Mouse (Mus musculus) midbrain, postnatal 0 days (tissue): ENCODE measurements around the gene Olfr1248. TPM values are rescaled to one million over a fixed set of nuclear protein-coding genes. Genes with fewer than 3 reads are reported as not detected.
"Not testable (repeated sequence)": the region's sequence is repeated elsewhere in the genome, so short reads cannot be mapped to it uniquely, and the experiment has no call there.

ENCODE experiments used
- ATAC-seq: fragments of 200-750 bp; cut with Nextera tagmentation; 2 replicates; pipeline ENCODE4 v1.8.0; 2017; ENCODE audit warnings: moderate number of reproducible peaks, mild to moderate bottlenecking, moderate TSS enrichment, moderate library complexity; ENCODE audit not compliant: low FRiP score
- DNase-seq: peaks from one replicate; pipeline ENCODE4 v3.0.0-alpha.2; 2015; ENCODE audit warnings: low spot score
- H3K27ac ChIP-seq: fragments of 300-500 bp; sonication (generic); 2 replicates; pipeline ENCODE4 v1.5.1; 2014; ENCODE audit warnings: low read depth, mild to moderate bottlenecking, low read length, mixed read lengths
- H3K27me3 ChIP-seq: fragments of 300-500 bp; sonication (generic); 2 replicates; pipeline ENCODE4 v1.6.1; 2014; ENCODE audit warnings: low read length, control low read depth, mixed read lengths; ENCODE audit not compliant: insufficient read depth
- H3K36me3 ChIP-seq: fragments of 300-500 bp; sonication (generic); 2 replicates; pipeline ENCODE4 v1.6.1; 2014; ENCODE audit warnings: low read length, control low read depth, mixed read lengths; ENCODE audit not compliant: insufficient read depth
- H3K4me1 ChIP-seq: fragments of 300-500 bp; sonication (generic); 2 replicates; pipeline ENCODE4 v1.6.1; 2014; ENCODE audit warnings: mild to moderate bottlenecking, control low read depth, antibody characterized with exemption, low read length, mixed read lengths; ENCODE audit not compliant: insufficient read depth
- H3K4me2 ChIP-seq: fragments of 300-500 bp; sonication (generic); 2 replicates; pipeline ENCODE4 v1.6.1; 2014; ENCODE audit warnings: low read depth, mild to moderate bottlenecking, low read length, mixed read lengths; ENCODE audit not compliant: poor library complexity, severe bottlenecking
- H3K4me3 ChIP-seq: fragments of 300-500 bp; sonication (generic); 2 replicates; pipeline ENCODE4 v1.5.1; 2014; ENCODE audit warnings: low read depth, mild to moderate bottlenecking, low read length, moderate library complexity
- H3K9ac ChIP-seq: fragments of 300-500 bp; sonication (generic); replicated peaks from 2 replicates; pipeline ENCODE4 v1.6.1; 2014; ENCODE audit warnings: mild to moderate bottlenecking, low read length, moderate library complexity, mixed read lengths; ENCODE audit not compliant: poor library complexity, severe bottlenecking
- H3K9me3 ChIP-seq: fragments of 300-500 bp; sonication (generic); 2 replicates; pipeline ENCODE4 v1.6.1; 2016; ENCODE audit warnings: low read length, control low read depth
- CTCF ChIP-seq: IDR thresholded peaks from 2 replicates; pipeline ENCODE4 v1.5.1; 2016; ENCODE audit warnings: antibody characterized with exemption, mild to moderate bottlenecking
- WGBS: fragments of 180-500 bp; shearing (Covaris S2); extraction: QIAGEN DNeasy Blood & Tissue Kit; methylation state at CpG from one replicate; pipeline ENCODE4 v1.1.7; 2014; 5-methylcytosine and 5-hydroxymethylcytosine counted together
- polyA plus RNA-seq: library from polyadenylated mRNA; unstranded; fragments of >200 nt; fragmentation: Nextera tagmentation; extraction: Ambion mirVana; gene quantifications from 2 replicates; pipeline ENCODE4 v1.2.1, GENCODE M21; 2015
- total RNA-seq: library from RNA; depleted of rRNA; stranded (reverse); fragments of >200 nt; gene quantifications from 2 replicates; pipeline ENCODE4 v1.2.3, GENCODE M21; 2014; rRNA removed

The Olfr1248 gene
- not detected in 2 replicates for total RNA-seq
- polyA plus RNA-seq = not detected in 2 replicates

GRCm38 (mm10) chr2:89618145-89618544 lies at the start of gene Olfr1248:
Gene Olfr1248 (minus strand): TSS chr2:89618245.
- H3K9me3 ChIP-seq, H3K27me3 ChIP-seq, ATAC-seq, H3K36me3 ChIP-seq, H3K27ac ChIP-seq, H3K4me2 ChIP-seq, H3K9ac ChIP-seq, H3K4me1 ChIP-seq, DNase-seq, H3K4me3 ChIP-seq: not testable (repeated sequence)
- 85% methylated on average over 1 of the region's 1 CpGs for WGBS

- no peak within 1 kb of the TSS for H3K4me2 ChIP-seq
- no peaks in the 10 kb centered on the region for H3K36me3 ChIP-seq
- H3K9me3 ChIP-seq = no peaks in the 10 kb centered on the region
- no peak within 1 kb of the TSS for H3K27ac ChIP-seq
- H3K27me3 ChIP-seq = no peaks in the 10 kb centered on the region
- ATAC-seq = no peak
- H3K4me3 ChIP-seq = no peak within 1 kb of the TSS
- no peak for TF ChIP-seq CTCF
- no peak for DNase-seq
- no peaks in the 10 kb centered on the region for H3K4me1 ChIP-seq
- no peak within 1 kb of the TSS for H3K9ac ChIP-seq
Measured at GRCm38 (mm10) chr2:89661367-89661766, 43.3 kb upstream of the Olfr1248 start, which contains the start of gene Olfr1250. Gene Olfr1250 (minus strand): TSS chr2:89661467.

- DNase-seq (no peak), ATAC-seq (no peak)
- H3K4me1 ChIP-seq = no peaks in the 10 kb centered on the region
- no peak for TF ChIP-seq CTCF
- H3K27ac ChIP-seq = no peak within 1 kb of the TSS
- H3K9me3 ChIP-seq = no peaks in the 10 kb centered on the region
- no peak within 1 kb of the TSS for H3K4me2 ChIP-seq
- no peaks in the 10 kb centered on the region for H3K36me3 ChIP-seq
- no peaks in the 10 kb centered on the region for H3K27me3 ChIP-seq
- no peak within 1 kb of the TSS for H3K4me3 ChIP-seq
- 92% methylated on average over 2 of the region's 2 CpGs for WGBS
- no peak within 1 kb of the TSS for H3K9ac ChIP-seq
Measured at GRCm38 (mm10) chr2:89634883-89635282, 16.8 kb upstream of the Olfr1248 start, which contains the start of gene Olfr1249. Gene Olfr1249 (minus strand): TSS chr2:89634983.

- 90% methylated on average over 2 of the region's 2 CpGs for WGBS
- Histone ChIP-seq H3K36me3 (no peaks in the 10 kb centered on the region), H3K4me2 (no peak within 1 kb of the TSS), H3K4me1 (no peaks in the 10 kb centered on the region), H3K9ac (no peak within 1 kb of the TSS), H3K27ac (no peak within 1 kb of the TSS), H3K9me3 (no peaks in the 10 kb centered on the region), H3K27me3 (no peaks in the 10 kb centered on the region), H3K4me3 (no peak within 1 kb of the TSS)
- TF ChIP-seq CTCF = no peak
- no peak for ATAC-seq
- no peak for DNase-seq
Measured at GRCm38 (mm10) chr2:89614030-89614429, 4.0 kb downstream of the Olfr1248 start, which contains the start of gene Olfr1247. Gene Olfr1247 (minus strand): TSS chr2:89614130.

- Histone ChIP-seq H3K36me3 (no peaks in the 10 kb centered on the region), H3K4me1 (no peaks in the 10 kb centered on the region), H3K4me3 (no peak within 1 kb of the TSS), H3K27me3 (no peaks in the 10 kb centered on the region), H3K9me3 (no peaks in the 10 kb centered on the region), H3K27ac (no peak within 1 kb of the TSS), H3K4me2 (no peak within 1 kb of the TSS), H3K9ac (no peak within 1 kb of the TSS)
- 81% methylated on average over 2 of the region's 2 CpGs for WGBS
- ATAC-seq (no peak), DNase-seq (no peak)
- TF ChIP-seq CTCF = no peak
Measured at GRCm38 (mm10) chr2:89593057-89593456, 25.0 kb downstream of the Olfr1248 start, which contains the start of gene Olfr1246. Gene Olfr1246 (minus strand): TSS chr2:89593157.

GRCm38 (mm10) chr2:89578347-89578746 lies 39.7 kb downstream of the Olfr1248 start, which contains the start of gene Olfr1245:
Gene Olfr1245 (minus strand): TSS chr2:89578447.
- Histone ChIP-seq H3K4me1 (no peaks in the 10 kb centered on the region), H3K9me3 (no peaks in the 10 kb centered on the region), H3K9ac (no peak within 1 kb of the TSS), H3K36me3 (no peaks in the 10 kb centered on the region), H3K27me3 (no peaks in the 10 kb centered on the region), H3K4me2 (no peak within 1 kb of the TSS), H3K4me3 (no peak within 1 kb of the TSS), H3K27ac (no peak within 1 kb of the TSS)
- TF ChIP-seq CTCF = no peak
- ATAC-seq (no peak), DNase-seq (no peak)
- WGBS = 87% methylated on average over 1 of the region's 1 CpGs

Other genes with a start within 250 kb of the Olfr1248 start
- gene Olfr1238, start 208.6 kb downstream of the Olfr1248 start, total RNA-seq = not detected in 2 replicates
- gene Olfr1238, start 208.6 kb downstream of the Olfr1248 start, polyA plus RNA-seq = not detected in 2 replicates
- gene Olfr1239, start 197.8 kb downstream of the Olfr1248 start, total RNA-seq = not detected in 2 replicates
- gene Olfr1239, start 197.8 kb downstream of the Olfr1248 start, polyA plus RNA-seq = not detected in 2 replicates
- gene Olfr1240, start 175.2 kb downstream of the Olfr1248 start, total RNA-seq = not detected in 2 replicates
- not detected in 2 replicates for gene Olfr1240, start 175.2 kb downstream of the Olfr1248 start, polyA plus RNA-seq
- gene Olfr1241, start 131.1 kb downstream of the Olfr1248 start, total RNA-seq = not detected in 2 replicates
- not detected in 2 replicates for gene Olfr1241, start 131.1 kb downstream of the Olfr1248 start, polyA plus RNA-seq
- not detected in 2 replicates for gene Olfr1242, start 119.9 kb downstream of the Olfr1248 start, total RNA-seq
- gene Olfr1242, start 119.9 kb downstream of the Olfr1248 start, polyA plus RNA-seq = not detected in 2 replicates
- gene Olfr1243, start 86.8 kb downstream of the Olfr1248 start, total RNA-seq = not detected in 2 replicates
- not detected in 2 replicates for gene Olfr1243, start 86.8 kb downstream of the Olfr1248 start, polyA plus RNA-seq
- not detected in 2 replicates for gene Olfr1245, start 39.8 kb downstream of the Olfr1248 start, total RNA-seq
- not detected in 2 replicates for gene Olfr1245, start 39.8 kb downstream of the Olfr1248 start, polyA plus RNA-seq
- not detected in 2 replicates for gene Olfr1246, start 25.1 kb downstream of the Olfr1248 start, total RNA-seq
- gene Olfr1246, start 25.1 kb downstream of the Olfr1248 start, polyA plus RNA-seq = not detected in 2 replicates
- not detected in 2 replicates for gene Olfr1247, start 4.1 kb downstream of the Olfr1248 start, total RNA-seq
- not detected in 2 replicates for gene Olfr1247, start 4.1 kb downstream of the Olfr1248 start, polyA plus RNA-seq
- gene Olfr1249, start 16.7 kb upstream of the Olfr1248 start, total RNA-seq = not detected in 2 replicates
- not detected in 2 replicates for gene Olfr1249, start 16.7 kb upstream of the Olfr1248 start, polyA plus RNA-seq
- gene Olfr1250, start 43.2 kb upstream of the Olfr1248 start, total RNA-seq = not detected in 2 replicates
- gene Olfr1250, start 43.2 kb upstream of the Olfr1248 start, polyA plus RNA-seq = not detected in 2 replicates
- gene Olfr1251, start 53.7 kb upstream of the Olfr1248 start, total RNA-seq = not detected in 2 replicates
- gene Olfr1251, start 53.7 kb upstream of the Olfr1248 start, polyA plus RNA-seq = not detected in 2 replicates
- gene Olfr1252, start 106.8 kb upstream of the Olfr1248 start, total RNA-seq = not detected in 2 replicates
- not detected in 2 replicates for gene Olfr1252, start 106.8 kb upstream of the Olfr1248 start, polyA plus RNA-seq
- gene Olfr1253, start 138.8 kb upstream of the Olfr1248 start, total RNA-seq = not detected in 2 replicates
- gene Olfr1253, start 138.8 kb upstream of the Olfr1248 start, polyA plus RNA-seq = not detected in 2 replicates
- not detected in 2 replicates for gene Olfr1254, start 175.4 kb upstream of the Olfr1248 start, total RNA-seq
- gene Olfr1254, start 175.4 kb upstream of the Olfr1248 start, polyA plus RNA-seq = not detected in 2 replicates
- not detected in 2 replicates for gene Olfr1255, start 193.8 kb upstream of the Olfr1248 start, total RNA-seq
- not detected in 2 replicates for gene Olfr1255, start 193.8 kb upstream of the Olfr1248 start, polyA plus RNA-seq
- gene Olfr1256, start 223.3 kb upstream of the Olfr1248 start, total RNA-seq = not detected in 2 replicates
- not detected in 2 replicates for gene Olfr1256, start 223.3 kb upstream of the Olfr1248 start, polyA plus RNA-seq
- gene Olfr48, start 230.0 kb upstream of the Olfr1248 start, total RNA-seq = 0.05 TPM in 1 of 2 replicates, not detected in the other
- not detected in 2 replicates for gene Olfr48, start 230.0 kb upstream of the Olfr1248 start, polyA plus RNA-seq